ENCODE assay signal across 9 mouse cellular contexts in genomic region chr5:140540106-140540505, GRCm38 (mm10). TPM values are rescaled to one million over a fixed set of nuclear protein-coding genes. Genes with fewer than 3 reads are reported as not detected.
DNase-seq lines count a peak whose midpoint lies in the region; ATAC-seq and TF ChIP-seq lines count a peak whose summit lies in the region.
"Had no signal": no experiment of that assay in that cellular context is flagged by ENCODE, and none has a peak within 500 bp of the region (broad histone marks: within the 10 kb centered on the region; RNA-seq: fewer than 3 reads in every experiment).

No protein-coding gene starts in this region.

- no peak overlapping the region for H3K27ac ChIP-seq in CH12.LX (ENCODE audit: insufficient read depth, low read depth)
- no peak overlapping the region for H3K27ac ChIP-seq in bone marrow, adult 2 months (ENCODE audit: control insufficient read depth, insufficient read depth, low read depth, low read length, poor library complexity)
- no peak overlapping the region for H3K27ac ChIP-seq in heart, embryonic 16.5 days (ENCODE audit: low read length)
- H3K27ac ChIP-seq in liver, embryonic 15.5 days (replicated peaks) = no peak overlapping the region
- no peak overlapping the region for H3K27ac ChIP-seq in neural tube, embryonic 15.5 days (replicated peaks)
- H3K27ac ChIP-seq in thymus, adult 2 months (ENCODE audit: control insufficient read depth, insufficient read depth, low read length) = no peak overlapping the region
- H3K27ac ChIP-seq: heart, embryonic 13.5 days had no signal

- H3K4me3 ChIP-seq in CH12.LX (replicated peaks in 1 of 3; ENCODE audit: low read depth in 2 of 3, low read length in 2 of 3, poor library complexity in 1 of 3) = no peak overlapping the region
- H3K4me3 ChIP-seq in bone marrow, adult 2 months (replicated peaks; ENCODE audit: control insufficient read depth, low read depth, low read length) = no peak overlapping the region
- H3K4me3 ChIP-seq in heart, embryonic 16.5 days (ENCODE audit: low read length) = no peak overlapping the region
- no peak overlapping the region for H3K4me3 ChIP-seq in liver, embryonic 15.5 days (replicated peaks)
- H3K4me3 ChIP-seq in neural tube, embryonic 15.5 days (replicated peaks) = no peak overlapping the region
- no peak overlapping the region for H3K4me3 ChIP-seq in thymus, adult 2 months (ENCODE audit: control insufficient read depth, insufficient read depth, low read length)
- H3K4me3 ChIP-seq: heart, embryonic 13.5 days had no signal

- no peaks in the 10 kb centered on the region for H3K36me3 ChIP-seq in CH12.LX (replicated peaks in 1 of 2; ENCODE audit: control insufficient read depth in 1 of 2, insufficient read depth in 1 of 2, low read length in 1 of 2)
- no peaks in the 10 kb centered on the region for H3K36me3 ChIP-seq in heart, embryonic 16.5 days (ENCODE audit: control insufficient read depth, insufficient read depth)
- no peaks in the 10 kb centered on the region for H3K36me3 ChIP-seq in liver, embryonic 15.5 days (replicated peaks)
- no peaks in the 10 kb centered on the region for H3K36me3 ChIP-seq in neural tube, embryonic 15.5 days
- no peaks in the 10 kb centered on the region for H3K36me3 ChIP-seq in thymus, adult 2 months (ENCODE audit: control insufficient read depth, insufficient read depth, low read length)
- H3K36me3 ChIP-seq: heart, embryonic 13.5 days had no signal

- dilution Hi-C loops in CH12.LX (cut with MboI; ENCODE audit: extremely low pct_ligation_motif_present, extremely low pct_unique_long_range_greater_than_20kb, low sequenced_read_pairs) = no loop called here

- no peaks in the 10 kb centered on the region for H3K79me2 ChIP-seq in CH12.LX (replicated peaks; ENCODE audit: control insufficient read depth, extremely low read depth, insufficient read depth, poor library complexity, severe bottlenecking)

- peak; percentile 52; the same call in 1 of the 2 replicates for ATAC-seq in heart, embryonic 16.5 days (replicated peaks; ENCODE audit: extremely low read depth, insufficient read depth, low FRiP score)
- peak; percentile 34; the same call in 1 of the 2 replicates for ATAC-seq in liver, embryonic 15.5 days (ENCODE audit: insufficient read depth)
- ATAC-seq in neural tube, embryonic 15.5 days (ENCODE audit: low FRiP score) = peak; percentile 25; the same call in 1 of the 2 replicates

- no peak for TF ChIP-seq EP300 in CH12.LX (IDR thresholded peaks at IDR 0.05; ENCODE audit: low read length)

- H3K4me1 ChIP-seq in CH12.LX (ENCODE audit: control insufficient read depth in 1 of 2, insufficient read depth in 2 of 2) = peaks cover 0 to 7% of the 10 kb centered on the region in 2 experiments; a peak in 2 of 4 replicates
- H3K4me1 ChIP-seq in bone marrow, adult 2 months (ENCODE audit: control insufficient read depth, insufficient read depth, low read length) = no peaks in the 10 kb centered on the region
- H3K4me1 ChIP-seq in heart, embryonic 16.5 days (ENCODE audit: control insufficient read depth, insufficient read depth, low read length) = peaks cover 6% of the 10 kb centered on the region
- H3K4me1 ChIP-seq in liver, embryonic 15.5 days (replicated peaks) = 0 out of 2 replicates have a peak, but pooled peaks cover 6% of the 10 kb centered on the region
- peaks cover 9% of the 10 kb centered on the region for H3K4me1 ChIP-seq in neural tube, embryonic 15.5 days
- no peaks in the 10 kb centered on the region for H3K4me1 ChIP-seq in thymus, adult 2 months (replicated peaks; ENCODE audit: control insufficient read depth, insufficient read depth, low read length)

- TF ChIP-seq POLR2A in CH12.LX (IDR thresholded peaks at IDR 0.05; ENCODE audit: low read depth, low read length) = no peak
- no peak for TF ChIP-seq POLR2A in bone marrow, adult 2 months (IDR thresholded peaks at IDR 0.05; ENCODE audit: borderline replicate concordance, control insufficient read depth, low read depth, low read length)
- TF ChIP-seq POLR2A in thymus, adult 2 months (IDR thresholded peaks at IDR 0.05; ENCODE audit: control insufficient read depth, extremely low read depth, insufficient read depth, low read length, poor library complexity) = no peak

- in situ Hi-C loops in CH12.LX (cut with MboI; ENCODE audit: low pct_ligation_motif_present, low pct_unique_long_range_greater_than_20kb, low sequenced_read_pairs) = loop anchor here (5.0 to 10.0 kb wide), 2 partner anchors 77 to 205 kb away; no protein-coding TSS in a partner anchor

- H3K4me2 ChIP-seq in CH12.LX (ENCODE audit: insufficient read depth, low read depth, poor library complexity, severe bottlenecking) = no peak overlapping the region
- H3K4me2 ChIP-seq in heart, embryonic 16.5 days (ENCODE audit: low read depth, low read length) = no peak overlapping the region
- H3K4me2 ChIP-seq in liver, embryonic 15.5 days = no peak overlapping the region
- no peak overlapping the region for H3K4me2 ChIP-seq in neural tube, embryonic 15.5 days
- H3K4me2 ChIP-seq: heart, embryonic 13.5 days had no signal

- peak; percentile 76 for DNase-seq in CH12.LX (ENCODE audit: extremely low read depth)
- peak; percentile 38 for DNase-seq in fibroblast of lung, adult 2 months (ENCODE audit: low read depth)
- peak; percentile 65 to 90 for DNase-seq in kidney, postnatal 36 days
- DNase-seq in thymus, adult 2 months = peak; percentile 79

- H3K9ac ChIP-seq in CH12.LX (ENCODE audit: insufficient read depth, low read depth) = no peak overlapping the region
- H3K9ac ChIP-seq in heart, embryonic 16.5 days (ENCODE audit: low read length) = no peak overlapping the region
- no peak overlapping the region for H3K9ac ChIP-seq in liver, embryonic 15.5 days
- no peak overlapping the region for H3K9ac ChIP-seq in neural tube, embryonic 15.5 days (replicated peaks)
- H3K9ac ChIP-seq: heart, embryonic 13.5 days had no signal

- WGBS in bone marrow, adult 2 months = 12% methylated on average over 8 of the region's 8 CpGs
- 14% methylated on average over 8 of the region's 8 CpGs for WGBS in heart, embryonic 16.5 days
- 13% methylated on average over 8 of the region's 8 CpGs for WGBS in liver, embryonic 15.5 days (ENCODE audit: insufficient replicate concordance)
- WGBS in neural tube, embryonic 15.5 days = 14% methylated on average over 8 of the region's 8 CpGs
- WGBS in thymus, adult 2 months = 14% methylated on average over 8 of the region's 8 CpGs

- TF ChIP-seq CTCF in CH12.LX (conservative IDR thresholded peaks at IDR 0.05 in 1 of 2, IDR thresholded peaks at IDR 0.05 in 1 of 2; ENCODE audit: low read depth in 2 of 2, low read length in 2 of 2) = peak; percentile 79 to 93
- peak; percentile 96 for TF ChIP-seq CTCF in bone marrow, adult 2 months (IDR thresholded peaks at IDR 0.05; ENCODE audit: control insufficient read depth, insufficient read depth, low read length)
- TF ChIP-seq CTCF in thymus, adult 2 months (IDR thresholded peaks at IDR 0.05; ENCODE audit: borderline replicate concordance, control insufficient read depth, extremely low read depth, insufficient read depth, low read length, poor library complexity) = peak; percentile 58; the same call in 1 of the 2 replicates

- no peaks in the 10 kb centered on the region for H3K9me3 ChIP-seq in CH12.LX (replicated peaks; ENCODE audit: low read length)
- no peaks in the 10 kb centered on the region for H3K9me3 ChIP-seq in heart, embryonic 16.5 days (replicated peaks; ENCODE audit: control insufficient read depth, low read length)
- H3K9me3 ChIP-seq in liver, embryonic 15.5 days (replicated peaks) = no peaks in the 10 kb centered on the region
- H3K9me3 ChIP-seq in neural tube, embryonic 15.5 days (replicated peaks) = no peaks in the 10 kb centered on the region
- H3K9me3 ChIP-seq: heart, embryonic 13.5 days had no signal

- H3K27me3 ChIP-seq in CH12.LX (replicated peaks) = peaks cover 26% of the 10 kb centered on the region
- H3K27me3 ChIP-seq in heart, embryonic 16.5 days (ENCODE audit: control insufficient read depth, insufficient read depth, low read length) = no peaks in the 10 kb centered on the region
- peaks cover 4% of the 10 kb centered on the region; the same call in 1 of the 2 replicates for H3K27me3 ChIP-seq in liver, embryonic 15.5 days
- no peaks in the 10 kb centered on the region for H3K27me3 ChIP-seq in neural tube, embryonic 15.5 days (replicated peaks)
- no peaks in the 10 kb centered on the region for H3K27me3 ChIP-seq in thymus, adult 2 months (ENCODE audit: control insufficient read depth, insufficient read depth, low read length)

- TF ChIP-seq RAD21 in CH12.LX (IDR thresholded peaks at IDR 0.05; ENCODE audit: low read depth, low read length) = peak; percentile 97

TF ChIP-seq in CH12.LX, 34 proteins besides CTCF, POLR2A, EP300 and RAD21 (continues in another document):
- peak; percentile 55; the same call in 1 of the 2 replicates for TF ChIP-seq ZC3H11A (IDR thresholded peaks at IDR 0.05; ENCODE audit: low read depth, low read length)
- TF ChIP-seq NELFE (IDR thresholded peaks at IDR 0.05; ENCODE audit: low read depth, low read length) = peak; percentile 54; the same call in 1 of the 2 replicates
- no peak for TF ChIP-seq MAX (IDR thresholded peaks at IDR 0.05; ENCODE audit: low read length)
- TF ChIP-seq TCF12 (IDR thresholded peaks at IDR 0.05; ENCODE audit: low read depth, low read length) = no peak
- no peak for TF ChIP-seq MEF2A (IDR thresholded peaks at IDR 0.05; ENCODE audit: borderline replicate concordance, low read depth, low read length)
- TF ChIP-seq E2F4 (IDR thresholded peaks at IDR 0.05; ENCODE audit: insufficient replicate concordance, low read depth, low read length) = no peak

RNA-seq across cellular contexts. Expression of gene Grifin, which starts 24.8 kb away (rescaled TPM):
- total RNA-seq in CH12.LX (2012; rRNA removed) (not detected in 2 replicates), CH12.LX (2014; rRNA removed) (not detected in 2 replicates)
- not detected in 2 replicates for polyA plus RNA-seq in CH12.LX (2012; ENCODE audit: insufficient read length, low read depth)
- polyA plus RNA-seq in bone marrow, adult 2 months (2011; ENCODE audit: insufficient read depth, insufficient read length, low replicate concordance, missing spikeins) = not detected in 2 replicates
- polyA plus RNA-seq in heart, embryonic 16.5 days (2015; fragmentation: Nextera tagmentation; extraction: Ambion mirVana) = 0.79 and 0.98 TPM in 2 replicates
- polyA plus RNA-seq in liver, embryonic 15.5 days (2015; fragmentation: Nextera tagmentation; extraction: Ambion mirVana) = 1.4 and 1.9 TPM in 2 replicates
- 1.6 TPM in 1 of 2 replicates, not detected in the other for polyA plus RNA-seq in neural tube, embryonic 15.5 days (2015; fragmentation: Nextera tagmentation; extraction: Ambion mirVana)
- 2.7 TPM in 2 replicates for polyA plus RNA-seq in thymus, adult 2 months (2012; rRNA removed)
- polyA plus RNA-seq: heart, embryonic 13.5 days had no signal

RNA-seq across cellular contexts. Expression of gene Chst12, which starts 34.8 kb away (rescaled TPM):
- total RNA-seq in CH12.LX (2012; rRNA removed) (7.6 and 7.8 TPM in 2 replicates), CH12.LX (2014; rRNA removed) (2.3 and 3.1 TPM in 2 replicates)
- 17.0 and 18.1 TPM in 2 replicates for polyA plus RNA-seq in CH12.LX (2012; ENCODE audit: insufficient read length, low read depth)
- polyA plus RNA-seq in bone marrow, adult 2 months (2011; ENCODE audit: insufficient read depth, insufficient read length, low replicate concordance, missing spikeins) = 13.2 and 25.2 TPM in 2 replicates
- 11.4 and 13.9 TPM in 2 replicates for polyA plus RNA-seq in heart, embryonic 16.5 days (2015; fragmentation: Nextera tagmentation; extraction: Ambion mirVana)
- 8.9 and 10.4 TPM in 2 replicates for polyA plus RNA-seq in liver, embryonic 15.5 days (2015; fragmentation: Nextera tagmentation; extraction: Ambion mirVana)
- polyA plus RNA-seq in neural tube, embryonic 15.5 days (2015; fragmentation: Nextera tagmentation; extraction: Ambion mirVana) = 30.6 and 31.2 TPM in 2 replicates
- polyA plus RNA-seq in thymus, adult 2 months (2012; rRNA removed) = 24.0 and 28.7 TPM in 2 replicates
